Mouse (Mus musculus) heart, postnatal 0 days (tissue): ENCODE measurements around the gene Reln. TPM values are rescaled to one million over a fixed set of nuclear protein-coding genes. Genes with fewer than 3 reads are reported as not detected.
A peak's percentile ranks its signal among the peaks of the same experiment; 100 is the strongest.

Experiments used
- ATAC-seq: fragments of 200-750 bp; cut with Nextera tagmentation; 2 replicates; pipeline ENCODE4 v1.8.0; 2017; ENCODE audit warnings: low read depth, moderate number of reproducible peaks, moderate library complexity; ENCODE audit not compliant: insufficient read depth
- DNase-seq: peaks from one replicate; pipeline ENCODE4 v3.0.0-alpha.2; 2016; ENCODE audit warnings: low spot score
- H3K27ac ChIP-seq: fragments of 300-500 bp; sonication (generic); 2 replicates; pipeline ENCODE4 v1.5.1; 2014; ENCODE audit warnings: low read depth, mild to moderate bottlenecking
- H3K27me3 ChIP-seq: fragments of 300-500 bp; sonication (generic); 2 replicates; pipeline ENCODE4 v1.6.1; 2014; ENCODE audit warnings: low read length, mixed read lengths; ENCODE audit not compliant: control insufficient read depth, insufficient read depth
- H3K36me3 ChIP-seq: fragments of 300-500 bp; sonication (generic); replicated peaks from 2 replicates; pipeline ENCODE4 v1.6.1; 2014; ENCODE audit warnings: low read length, mixed read lengths; ENCODE audit not compliant: control insufficient read depth, insufficient read depth
- H3K4me1 ChIP-seq: fragments of 300-500 bp; sonication (generic); 2 replicates; pipeline ENCODE4 v1.6.1; 2014; ENCODE audit warnings: antibody characterized with exemption; ENCODE audit not compliant: control insufficient read depth, insufficient read depth
- H3K4me2 ChIP-seq: fragments of 300-500 bp; sonication (generic); 2 replicates; pipeline ENCODE4 v1.6.1; 2014; ENCODE audit warnings: low read depth, mild to moderate bottlenecking, low read length, moderate library complexity
- H3K4me3 ChIP-seq: fragments of 300-500 bp; sonication (generic); 2 replicates; pipeline ENCODE4 v1.5.1; 2014; ENCODE audit warnings: low read depth, low read length
- H3K9ac ChIP-seq: fragments of 300-500 bp; sonication (generic); replicated peaks from 2 replicates; pipeline ENCODE4 v1.6.1; 2014; ENCODE audit warnings: low read depth, low read length, mixed read lengths
- H3K9me3 ChIP-seq: fragments of 300-500 bp; sonication (generic); replicated peaks from 2 replicates; pipeline ENCODE4 v1.6.1; 2016; ENCODE audit warnings: low read length; ENCODE audit not compliant: control insufficient read depth
- CTCF ChIP-seq: IDR thresholded peaks from 2 replicates; pipeline ENCODE4 v1.5.1; 2016; ENCODE audit warnings: antibody characterized with exemption, control low read depth, low read depth
- EP300 ChIP-seq: IDR thresholded peaks from 2 replicates; pipeline ENCODE4 v1.6.1; 2016; ENCODE audit warnings: antibody characterized with exemption, low read depth
- WGBS: fragments of 180-500 bp; shearing (Covaris S2); extraction: QIAGEN DNeasy Blood & Tissue Kit; methylation state at CpG from one replicate; pipeline ENCODE4 v1.1.7; 2014; 5-methylcytosine and 5-hydroxymethylcytosine counted together
- polyA plus RNA-seq: library from polyadenylated mRNA; unstranded; fragments of >200 nt; fragmentation: Nextera tagmentation; extraction: Ambion mirVana; gene quantifications from 2 replicates; pipeline ENCODE4 v1.2.1, GENCODE M21; 2015
- total RNA-seq: library from RNA; depleted of rRNA; stranded (reverse); fragments of >200 nt; gene quantifications from 2 replicates; pipeline ENCODE4 v1.2.3, GENCODE M21; 2014; ENCODE audit warnings: low replicate concordance

Reln gene
- total and polyA plus RNA-seq, 2 experiments from 2014 or later, result 1.00 to 14.4 TPM

DNA sequence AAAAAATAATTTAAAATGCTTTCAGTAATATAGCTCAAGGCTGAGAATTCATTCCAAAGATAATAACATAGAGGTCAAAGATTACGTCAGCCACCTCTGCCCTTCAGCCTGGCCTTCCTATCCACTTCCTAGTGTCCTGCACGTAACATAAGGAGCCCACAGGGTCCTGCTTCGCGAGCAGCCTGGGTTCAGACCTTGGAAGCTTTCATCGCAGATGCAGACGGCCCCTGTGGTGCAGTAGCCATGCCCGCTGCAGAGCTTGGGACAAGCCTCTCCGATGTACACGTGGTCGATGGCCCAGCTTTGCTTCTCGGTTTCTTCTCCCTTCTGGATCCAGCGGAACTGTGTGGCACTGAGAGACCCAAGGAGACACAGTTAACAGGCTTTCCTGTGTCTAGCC is 443.1 kb downstream of the Reln start:
- DNase-seq, result no peak
- no peak overlapping the region for H3K9ac ChIP-seq
- no peak for ATAC-seq
- H3K4me2 ChIP-seq, result no peak overlapping the region
- no peaks in the 10 kb centered on the region for H3K9me3 ChIP-seq
- no peaks in the 10 kb centered on the region for H3K4me1 ChIP-seq
- 55% methylated on average over 12 of the region's 12 CpGs for WGBS
- no peaks in the 10 kb centered on the region for H3K27me3 ChIP-seq
- H3K27ac ChIP-seq, result no peak overlapping the region
- no peaks in the 10 kb centered on the region for H3K36me3 ChIP-seq
- no peak overlapping the region for H3K4me3 ChIP-seq
- no peak for TF ChIP-seq EP300
- TF ChIP-seq CTCF, result no peak

DNA sequence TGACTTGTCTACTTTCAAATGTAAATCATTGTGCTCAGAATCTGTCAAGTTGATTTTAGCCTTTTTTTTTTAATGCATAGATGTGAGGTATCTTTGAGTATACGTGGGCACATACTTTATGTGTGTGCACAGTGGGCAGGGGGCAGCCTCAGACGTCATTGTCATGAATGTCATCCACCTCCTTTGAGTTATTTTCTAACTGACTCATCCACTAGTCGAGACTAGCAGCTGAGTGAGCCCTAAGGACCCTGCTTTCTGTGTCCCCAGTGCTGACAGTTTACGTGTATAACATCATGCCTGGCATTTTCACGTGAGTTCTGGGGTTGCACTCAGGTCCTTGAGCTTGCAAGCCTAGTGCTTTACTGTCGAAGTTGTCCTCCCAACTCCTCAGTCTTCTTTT is 443.6 kb downstream of the Reln start:
- H3K9me3 ChIP-seq, result no peaks in the 10 kb centered on the region
- WGBS, result 44% methylated on average over 6 of the region's 6 CpGs
- H3K4me1 ChIP-seq, result no peaks in the 10 kb centered on the region
- no peaks in the 10 kb centered on the region for H3K36me3 ChIP-seq
- H3K4me3 ChIP-seq, result no peak overlapping the region
- H3K9ac ChIP-seq, result no peak overlapping the region
- DNase-seq, result no peak
- H3K27me3 ChIP-seq, result no peaks in the 10 kb centered on the region
- no peak for TF ChIP-seq EP300
- no peak for TF ChIP-seq CTCF
- ATAC-seq, result no peak
- H3K4me2 ChIP-seq, result no peak overlapping the region
- no peak overlapping the region for H3K27ac ChIP-seq

DNA sequence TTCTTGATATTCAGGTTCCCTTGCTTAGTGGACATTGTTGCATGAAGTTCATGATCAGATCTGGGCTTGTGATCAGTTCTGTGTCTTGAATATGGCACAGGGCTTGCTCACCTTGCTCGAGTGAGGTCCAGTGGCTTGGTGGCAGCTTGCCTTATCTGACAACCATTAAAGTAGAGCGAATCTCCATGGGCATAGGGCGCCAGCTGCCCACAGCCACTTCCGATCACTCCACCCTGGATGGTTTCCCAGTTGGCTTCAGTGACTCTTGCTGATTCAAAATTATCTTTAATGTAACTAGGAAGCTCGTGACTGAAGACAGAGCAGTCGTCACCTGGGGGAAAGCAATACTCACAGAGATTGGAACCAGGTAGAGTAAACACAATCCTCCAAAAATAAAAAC is 445.6 kb downstream of the Reln start:
- Histone ChIP-seq H3K4me3 (no peak overlapping the region), H3K36me3 (no peaks in the 10 kb centered on the region), H3K4me2 (no peak overlapping the region), H3K27ac (no peak overlapping the region), H3K9me3 (no peaks in the 10 kb centered on the region), H3K9ac (no peak overlapping the region), H3K4me1 (no peaks in the 10 kb centered on the region), H3K27me3 (no peaks in the 10 kb centered on the region)
- 49% methylated on average over 6 of the region's 6 CpGs for WGBS
- no peak for DNase-seq
- no peak for ATAC-seq
- TF ChIP-seq CTCF (no peak), EP300 (no peak)

DNA sequence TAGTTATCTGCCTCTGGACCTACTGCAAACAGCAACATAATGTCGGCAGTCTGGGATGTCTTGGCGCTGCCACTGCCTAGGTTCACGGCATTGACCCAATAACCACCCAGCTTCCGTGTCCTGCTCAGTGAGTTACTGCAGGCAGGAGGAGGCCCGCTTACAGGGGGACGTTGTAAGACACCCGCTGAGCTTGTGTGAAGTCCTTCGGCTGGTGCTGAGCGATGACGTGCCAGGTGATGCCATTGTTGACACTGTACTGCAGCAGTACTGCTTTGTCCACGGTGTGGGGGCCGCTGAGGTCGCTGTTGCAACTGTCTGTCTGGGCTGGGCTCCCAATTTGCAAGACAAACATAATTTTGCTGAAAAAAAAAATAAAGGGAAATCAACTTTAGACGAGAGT is 447.9 kb downstream of the Reln start:
- Histone ChIP-seq H3K27me3 (no peaks in the 10 kb centered on the region), H3K36me3 (no peaks in the 10 kb centered on the region), H3K4me3 (no peak overlapping the region), H3K4me2 (peak overlapping the region; percentile 26; the same call in 1 of the 2 replicates), H3K9me3 (no peaks in the 10 kb centered on the region), H3K9ac (no peak overlapping the region), H3K4me1 (no peaks in the 10 kb centered on the region), H3K27ac (no peak overlapping the region)
- WGBS, result 22% methylated on average over 14 of the region's 14 CpGs
- TF ChIP-seq CTCF, result no peak
- no peak for TF ChIP-seq EP300
- DNase-seq, result no peak
- ATAC-seq, result peak; percentile 71

DNA sequence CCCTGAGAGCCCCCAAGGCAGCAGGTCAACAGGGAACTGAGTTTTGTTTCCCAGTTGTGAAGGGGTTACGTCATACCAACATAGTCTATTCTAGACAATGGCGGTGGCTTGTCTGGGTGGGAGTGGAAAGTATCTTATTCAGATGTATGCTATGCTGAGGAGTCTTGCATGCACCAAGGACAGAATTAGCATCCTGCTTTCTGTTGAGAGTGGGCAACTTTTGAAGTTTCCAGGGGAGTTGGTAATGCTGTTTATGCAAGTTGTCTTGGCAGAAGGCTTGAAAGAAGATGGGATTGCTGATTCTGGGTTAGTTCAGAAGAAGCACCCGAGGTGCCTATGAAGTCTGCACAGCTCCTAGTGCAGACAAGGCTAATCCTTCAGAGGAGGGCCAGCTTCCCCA is 450.3 kb downstream of the Reln start:
- no peak for DNase-seq
- Histone ChIP-seq H3K9ac (no peak overlapping the region), H3K27me3 (no peaks in the 10 kb centered on the region), H3K27ac (no peak overlapping the region), H3K4me3 (no peak overlapping the region), H3K36me3 (no peaks in the 10 kb centered on the region), H3K9me3 (no peaks in the 10 kb centered on the region), H3K4me1 (no peaks in the 10 kb centered on the region), H3K4me2 (no peak overlapping the region)
- 76% methylated on average over 3 of the region's 3 CpGs for WGBS
- TF ChIP-seq CTCF (no peak), EP300 (no peak)
- ATAC-seq, result no peak

DNA sequence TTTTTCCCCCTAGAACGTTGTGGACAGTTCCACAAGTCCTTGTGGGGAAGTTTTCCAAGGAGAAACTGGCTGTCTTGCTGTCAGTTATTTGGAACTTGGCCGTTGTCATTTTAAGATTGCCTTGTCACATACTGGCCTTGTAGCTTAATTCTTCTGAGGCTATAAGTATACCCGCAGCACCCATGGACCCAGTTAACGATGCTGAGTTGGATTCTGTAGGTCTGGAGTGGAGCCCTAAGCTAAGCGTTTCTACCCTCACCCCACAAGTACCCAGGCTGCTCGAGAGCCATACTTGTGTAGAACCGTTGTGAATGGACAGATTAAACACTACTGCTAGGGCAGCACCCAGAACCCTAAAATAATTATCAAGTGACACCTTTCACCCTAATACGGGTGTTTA is 477.8 kb downstream of the Reln start:
- Histone ChIP-seq H3K36me3 (no peaks in the 10 kb centered on the region), H3K9ac (no peak overlapping the region), H3K4me2 (no peak overlapping the region), H3K9me3 (no peaks in the 10 kb centered on the region), H3K27ac (no peak overlapping the region), H3K27me3 (peaks cover 6% of the 10 kb centered on the region; the same call in 1 of the 2 replicates), H3K4me3 (no peak overlapping the region), H3K4me1 (peaks cover 4% of the 10 kb centered on the region; the same call in 1 of the 2 replicates)
- WGBS, result 59% methylated on average over 8 of the region's 8 CpGs
- no peak for ATAC-seq
- TF ChIP-seq CTCF, result no peak
- no peak for TF ChIP-seq EP300
- no peak for DNase-seq
